Mouse (Mus musculus) olfactory bulb, adult 2 months (tissue): ENCODE results near the gene Olfr1410.

ENCODE experiments used
- CTCF ChIP-seq: fragments of 200-500 bp; IDR thresholded peaks from 2 replicates; pipeline ENCODE4 v1.5.1; 2012; ENCODE audit warnings: low read depth, mild to moderate bottlenecking, low read length, moderate library complexity; ENCODE audit not compliant: insufficient read depth
- POLR2A ChIP-seq: fragments of 200-500 bp; IDR thresholded peaks from 2 replicates; pipeline ENCODE4 v1.6.1; 2012; ENCODE audit warnings: mild to moderate bottlenecking, low read depth, low read length, moderate library complexity; ENCODE audit not compliant: insufficient read depth

DNA sequence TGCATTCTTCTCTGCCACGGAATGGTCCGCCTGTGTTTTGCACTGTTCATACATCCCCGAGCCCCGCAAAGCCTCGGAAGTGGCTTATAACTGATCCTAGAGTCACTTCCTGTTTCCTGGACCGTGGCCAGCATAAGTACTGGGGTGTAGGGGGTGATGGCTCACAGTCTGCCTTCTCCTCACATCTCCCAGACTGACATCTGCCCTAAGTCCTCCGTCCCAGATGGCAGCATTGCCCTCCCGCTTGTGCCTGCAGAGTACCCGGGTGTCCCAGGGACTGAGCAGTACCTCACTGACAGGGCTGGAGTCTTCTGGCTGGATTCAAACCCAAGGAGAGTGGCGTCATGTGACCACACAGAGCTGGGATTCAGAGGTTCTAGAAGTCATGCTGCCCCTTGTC is 42.6 kb downstream of the Olfr1410 start:
- no peak for TF ChIP-seq POLR2A
- TF ChIP-seq CTCF, result no peak
